17 mouse cellular contexts compared by ENCODE assay signal in genomic region chr7:127649206-127649605, GRCm38 (mm10).
"Had no signal": no experiment of that assay in that cellular context is flagged by ENCODE, and none has a peak within 500 bp of the region (broad histone marks: within the 10 kb centered on the region; RNA-seq: fewer than 3 reads in every experiment).

No protein-coding gene starts in this region.

- H3K9ac ChIP-seq: lung, embryonic 15.5 days; midbrain, embryonic 13.5 days; midbrain, embryonic 15.5 days; neural tube, embryonic 12.5 days; stomach, embryonic 15.5 days had no signal

- H3K27me3 ChIP-seq: lung, embryonic 15.5 days; midbrain, embryonic 13.5 days; midbrain, embryonic 15.5 days; neural tube, embryonic 12.5 days; stomach, embryonic 15.5 days had no signal

- H3K4me3 ChIP-seq: lung, embryonic 15.5 days; megakaryocyte, embryonic 14.5 days; midbrain, embryonic 13.5 days; midbrain, embryonic 15.5 days; neural tube, embryonic 12.5 days; stomach, embryonic 15.5 days had no signal

- H3K9me3 ChIP-seq: lung, embryonic 15.5 days; midbrain, embryonic 13.5 days; midbrain, embryonic 15.5 days; neural tube, embryonic 12.5 days; stomach, embryonic 15.5 days had no signal

- DNase-seq: lung, adult 2 months; lung, postnatal 14 days; lung, postnatal 36 days; right cerebral cortex, postnatal 14 days; thymus, adult 2 months; thymus, postnatal 25 days; thymus, postnatal 4 days had no signal

- H3K27ac ChIP-seq: lung, embryonic 15.5 days; macrophage; midbrain, embryonic 13.5 days; midbrain, embryonic 15.5 days; neural tube, embryonic 12.5 days; stomach, embryonic 15.5 days; stomach, postnatal 0 days had no signal

- H3K4me1 ChIP-seq: megakaryocyte, embryonic 14.5 days; neural tube, embryonic 12.5 days had no signal

- ATAC-seq: lung, postnatal 0 days; midbrain, embryonic 13.5 days; midbrain, embryonic 15.5 days had no signal

- H3K36me3 ChIP-seq: lung, embryonic 15.5 days; midbrain, embryonic 13.5 days; midbrain, embryonic 15.5 days; neural tube, embryonic 12.5 days; stomach, embryonic 15.5 days had no signal

- H3K4me2 ChIP-seq: lung, embryonic 15.5 days; midbrain, embryonic 11.5 days; midbrain, embryonic 13.5 days; midbrain, embryonic 15.5 days; neural tube, embryonic 12.5 days; stomach, embryonic 15.5 days had no signal
